Mouse (Mus musculus) liver, postnatal 0 days (tissue): ENCODE data around the gene Wipf3. TPM values are rescaled to one million over a fixed set of nuclear protein-coding genes. Genes with fewer than 3 reads are reported as not detected.

Source experiments
- ATAC-seq: fragments of 200-750 bp; cut with Nextera tagmentation; 2 replicates; pipeline ENCODE4 v1.8.0; 2017; ENCODE audit warnings: mild to moderate bottlenecking, moderate library complexity
- DNase-seq: peaks from one replicate; pipeline ENCODE4 v3.0.0-alpha.2; 2016
- H3K27ac ChIP-seq: fragments of 300-500 bp; sonication (generic); 2 replicates; pipeline ENCODE4 v1.5.1; 2014; ENCODE audit warnings: antibody characterized with exemption, moderate library complexity, mild to moderate bottlenecking, low read depth
- H3K27me3 ChIP-seq: fragments of 300-500 bp; sonication (generic); 2 replicates; pipeline ENCODE4 v1.6.1; 2014; ENCODE audit warnings: low read length, control low read depth, mixed read lengths; ENCODE audit not compliant: insufficient read depth
- H3K36me3 ChIP-seq: fragments of 300-500 bp; sonication (generic); replicated peaks from 2 replicates; pipeline ENCODE4 v1.6.1; 2014; ENCODE audit warnings: mild to moderate bottlenecking, control low read depth, low read length, moderate library complexity, mixed read lengths; ENCODE audit not compliant: insufficient read depth
- H3K4me1 ChIP-seq: fragments of 300-500 bp; sonication (generic); 2 replicates; pipeline ENCODE4 v1.6.1; 2014; ENCODE audit warnings: antibody characterized with exemption, mild to moderate bottlenecking, control low read depth; ENCODE audit not compliant: insufficient read depth
- H3K4me2 ChIP-seq: fragments of 300-500 bp; sonication (generic); 2 replicates; pipeline ENCODE4 v1.6.1; 2014; ENCODE audit warnings: low read depth, mild to moderate bottlenecking, low read length, moderate library complexity, mixed read lengths
- H3K4me3 ChIP-seq: fragments of 300-500 bp; sonication (generic); 2 replicates; pipeline ENCODE4 v1.5.1; 2014; ENCODE audit warnings: low read depth, low read length
- H3K9ac ChIP-seq: fragments of 300-500 bp; sonication (generic); replicated peaks from 2 replicates; pipeline ENCODE4 v1.6.1; 2014; ENCODE audit warnings: mild to moderate bottlenecking, moderate library complexity
- H3K9me3 ChIP-seq: fragments of 300-500 bp; sonication (generic); 2 replicates; pipeline ENCODE4 v1.6.1; 2016; ENCODE audit warnings: mild to moderate bottlenecking, control low read depth, low read length, mixed read lengths
- CTCF ChIP-seq: sonication (generic); IDR thresholded peaks from 2 replicates; pipeline ENCODE4 v1.5.1; 2016; ENCODE audit warnings: antibody characterized with exemption, low read depth
- EP300 ChIP-seq: IDR thresholded peaks from 2 replicates; pipeline ENCODE4 v1.6.1; 2016; ENCODE audit warnings: antibody characterized with exemption, low read depth, mild to moderate bottlenecking
- WGBS: fragments of 180-500 bp; shearing (Covaris S2); extraction: QIAGEN DNeasy Blood & Tissue Kit; methylation state at CpG from one replicate; pipeline ENCODE4 v1.1.7; 2014; ENCODE audit not compliant: insufficient replicate concordance; 5-methylcytosine and 5-hydroxymethylcytosine counted together
- polyA plus RNA-seq: library from polyadenylated mRNA; unstranded; fragments of >200 nt; fragmentation: Nextera tagmentation; extraction: Ambion mirVana; gene quantifications from 2 replicates; pipeline ENCODE4 v1.2.1, GENCODE M21; 2015

The Wipf3 gene
- polyA plus RNA-seq, 1 experiment from 2014 or later = 0.34 TPM

GRCm38 (mm10) chr6:54463701-54464458 lies 34.5 kb downstream of the Wipf3 start:
- H3K36me3 ChIP-seq = no peaks in the 10 kb centered on the region
- no peak overlapping the region for H3K4me3 ChIP-seq
- H3K27me3 ChIP-seq = no peaks in the 10 kb centered on the region
- H3K9me3 ChIP-seq = no peaks in the 10 kb centered on the region
- H3K4me1 ChIP-seq = no peaks in the 10 kb centered on the region; the same call in 1 of the 2 replicates
- H3K27ac ChIP-seq = no peak overlapping the region
- 58% methylated on average over 8 of the region's 8 CpGs for WGBS
- DNase-seq (no peak), ATAC-seq (no peak)
- H3K4me2 ChIP-seq = no peak overlapping the region
- H3K9ac ChIP-seq = no peak overlapping the region
- TF ChIP-seq CTCF (no peak), EP300 (no peak)

- Histone ChIP-seq H3K27ac (no peak overlapping the region), H3K4me3 (no peak overlapping the region), H3K9me3 (no peaks in the 10 kb centered on the region), H3K4me2 (no peak overlapping the region), H3K27me3 (no peaks in the 10 kb centered on the region), H3K36me3 (no peaks in the 10 kb centered on the region), H3K4me1 (no peaks in the 10 kb centered on the region; the same call in 1 of the 2 replicates), H3K9ac (no peak overlapping the region)
- TF ChIP-seq CTCF (no peak), EP300 (no peak)
- 52% methylated on average over 4 of the region's 4 CpGs for WGBS
- no peak for DNase-seq
- no peak for ATAC-seq
Observed at GRCm38 (mm10) chr6:54464926-54465325, 35.5 kb downstream of the Wipf3 start.

GRCm38 (mm10) chr6:54467371-54467770 lies 38.0 kb downstream of the Wipf3 start:
- WGBS = 73% methylated on average over 3 of the region's 3 CpGs
- no peak overlapping the region for H3K4me3 ChIP-seq
- no peaks in the 10 kb centered on the region for H3K27me3 ChIP-seq
- H3K4me2 ChIP-seq = no peak overlapping the region
- no peaks in the 10 kb centered on the region for H3K36me3 ChIP-seq
- no peaks in the 10 kb centered on the region for H3K9me3 ChIP-seq
- DNase-seq = no peak
- H3K27ac ChIP-seq = no peak overlapping the region
- H3K4me1 ChIP-seq = no peaks in the 10 kb centered on the region; the same call in 1 of the 2 replicates
- H3K9ac ChIP-seq = no peak overlapping the region
- ATAC-seq = no peak
- TF ChIP-seq CTCF = no peak
- TF ChIP-seq EP300 = no peak

GRCm38 (mm10) chr6:54471866-54472265 lies 42.5 kb downstream of the Wipf3 start:
- Histone ChIP-seq H3K9ac (no peak overlapping the region), H3K9me3 (no peaks in the 10 kb centered on the region), H3K4me1 (peaks cover 4% of the 10 kb centered on the region; the same call in 1 of the 2 replicates), H3K36me3 (no peaks in the 10 kb centered on the region), H3K27ac (no peak overlapping the region), H3K4me2 (no peak overlapping the region), H3K27me3 (no peaks in the 10 kb centered on the region), H3K4me3 (no peak overlapping the region)
- 72% methylated on average over 7 of the region's 7 CpGs for WGBS
- TF ChIP-seq EP300 (no peak), CTCF (no peak)
- no peak for DNase-seq
- no peak for ATAC-seq

GRCm38 (mm10) chr6:54472846-54473715 lies 43.7 kb downstream of the Wipf3 start:
- no peak for TF ChIP-seq EP300
- no peak for TF ChIP-seq CTCF
- no peak overlapping the region for H3K27ac ChIP-seq
- H3K4me3 ChIP-seq = no peak overlapping the region
- H3K36me3 ChIP-seq = no peaks in the 10 kb centered on the region
- no peaks in the 10 kb centered on the region for H3K27me3 ChIP-seq
- DNase-seq = no peak
- 71% methylated on average over 8 of the region's 8 CpGs for WGBS
- no peak overlapping the region for H3K4me2 ChIP-seq
- no peak overlapping the region for H3K9ac ChIP-seq
- H3K4me1 ChIP-seq = peaks cover 4% of the 10 kb centered on the region; the same call in 1 of the 2 replicates
- H3K9me3 ChIP-seq = no peaks in the 10 kb centered on the region
- ATAC-seq = no peak
